Mouse (Mus musculus) kidney, postnatal 25 days (tissue): ENCODE measurements at regions not wholly inside any gene's neighbourhood (a gene's known extent, or its start where the extent isn't known, plus 50 kb on each side); places are given as distances from the start of the nearest gene placed in this dataset.
A peak's percentile ranks its signal among the peaks of the same experiment; 100 is the strongest.

Source experiments
- DNase-seq, 2 experiments: peaks; one replicate each; pipeline ENCODE4 v3.0.0; 2021; ENCODE audit warnings: mixed read lengths in 2 of 2

DNA sequence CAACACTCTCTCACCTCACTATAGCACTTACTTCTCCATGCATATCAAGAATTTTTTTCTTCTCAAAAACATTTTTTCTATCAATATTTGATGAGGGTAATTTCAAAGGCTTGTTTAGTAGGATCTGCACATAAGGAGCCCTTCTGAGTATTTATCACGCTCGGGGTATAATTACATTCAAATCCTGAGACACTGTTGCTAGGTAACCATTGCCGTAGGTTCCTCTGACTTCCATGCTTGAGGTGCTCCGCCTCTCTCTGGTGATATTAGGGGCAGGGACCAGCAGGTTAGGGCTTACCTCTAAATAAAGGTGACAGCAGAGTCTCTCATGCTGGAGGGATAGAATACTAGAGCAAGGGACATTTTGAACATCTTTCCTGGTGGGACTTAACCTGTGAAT lies 54.4 kb upstream of the 9630041A04Rik start:
- DNase-seq, result no peak

- DNase-seq, result no peak
Observed at GRCm38 (mm10) chr9:101796718-101797117, 64.9 kb upstream of the 9630041A04Rik start.

- DNase-seq, result no peak
Observed at GRCm38 (mm10) chr9:101796063-101796462, 65.6 kb upstream of the 9630041A04Rik start.

DNA sequence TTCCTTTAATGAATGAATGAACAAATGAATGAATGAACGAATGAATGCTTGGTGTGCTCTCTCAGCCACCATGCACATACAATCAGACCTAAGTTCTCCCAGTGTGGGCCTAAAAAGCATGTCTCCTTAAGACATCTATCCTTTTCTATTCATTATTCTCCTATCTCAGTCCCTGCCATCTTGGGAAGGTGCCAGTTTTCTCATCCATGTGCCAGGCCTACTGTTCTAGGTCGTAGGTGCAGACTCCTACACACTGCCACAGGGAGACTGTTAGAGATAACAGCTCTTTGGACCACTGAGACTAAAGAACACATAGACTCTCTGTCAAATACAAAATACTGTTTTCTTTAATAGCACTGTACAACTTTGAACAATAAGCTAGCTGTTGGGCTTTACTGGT lies 66.2 kb upstream of the 9630041A04Rik start:
- no peak for DNase-seq

GRCm38 (mm10) chr9:101790936-101791335 lies 70.7 kb upstream of the 9630041A04Rik start:
- DNase-seq, result no peak

- no peak for DNase-seq
Observed at GRCm38 (mm10) chr9:101740949-101741605, 120.6 kb upstream of the 9630041A04Rik start.

GRCm38 (mm10) chr9:101739322-101739721 lies 122.3 kb upstream of the 9630041A04Rik start:
- no peak for DNase-seq

GRCm38 (mm10) chr9:101734271-101734670 lies 127.4 kb upstream of the 9630041A04Rik start:
- DNase-seq, result no peak

DNA sequence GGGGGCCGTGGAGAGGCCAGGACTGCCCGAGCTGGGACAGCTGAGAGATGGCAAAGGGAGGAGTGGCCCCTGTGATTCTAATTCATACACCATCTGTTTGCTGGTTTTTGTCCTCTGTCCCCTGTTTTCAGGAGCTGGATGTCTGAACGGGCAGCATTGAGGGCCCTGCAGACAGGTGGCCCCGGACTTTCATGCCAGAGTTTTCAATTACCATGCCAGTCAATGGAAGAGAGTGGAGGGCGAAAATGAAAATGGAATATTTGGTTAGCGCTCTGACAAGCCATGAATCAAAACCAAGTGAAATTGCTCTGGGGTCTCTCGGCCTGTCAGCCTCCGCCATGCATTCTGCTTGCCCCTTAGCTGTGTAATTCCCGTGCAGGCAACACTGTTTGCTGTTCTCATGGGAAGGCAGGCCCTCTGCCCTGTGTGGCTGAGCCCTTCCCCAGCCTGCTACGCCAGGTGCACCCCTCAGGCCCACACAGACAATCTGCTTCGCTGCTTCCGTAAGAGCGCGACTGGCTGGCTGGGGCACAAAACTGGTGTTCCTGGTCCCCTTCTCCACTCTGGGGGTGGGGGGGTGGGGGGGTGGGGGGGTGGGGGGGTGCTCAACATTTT lies 127.9 kb upstream of the 9630041A04Rik start:
- DNase-seq, result no peak

DNA sequence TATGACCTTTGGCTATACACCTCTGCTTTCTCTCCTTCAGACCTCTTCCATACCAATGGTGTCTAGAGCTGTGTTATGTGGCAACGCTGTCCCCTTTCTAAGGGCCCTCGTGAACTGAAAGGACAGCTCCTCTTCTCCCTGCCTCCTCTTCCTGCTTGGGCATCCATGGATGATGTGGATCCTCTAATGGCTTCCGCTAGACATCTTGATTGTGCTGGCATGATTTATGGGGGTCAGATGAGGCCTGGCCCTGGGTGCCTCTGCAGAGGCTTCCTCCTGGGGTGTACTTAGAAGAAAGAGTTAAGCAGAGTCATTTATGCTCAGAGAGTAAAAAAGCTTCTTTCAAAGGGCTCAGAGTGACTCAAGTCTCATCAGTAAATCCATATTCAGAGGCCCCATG lies 131.5 kb upstream of the 9630041A04Rik start:
- DNase-seq, result no peak

- DNase-seq, result no peak
Observed at GRCm38 (mm10) chr9:101717911-101718310, 143.7 kb upstream of the 9630041A04Rik start.

DNA sequence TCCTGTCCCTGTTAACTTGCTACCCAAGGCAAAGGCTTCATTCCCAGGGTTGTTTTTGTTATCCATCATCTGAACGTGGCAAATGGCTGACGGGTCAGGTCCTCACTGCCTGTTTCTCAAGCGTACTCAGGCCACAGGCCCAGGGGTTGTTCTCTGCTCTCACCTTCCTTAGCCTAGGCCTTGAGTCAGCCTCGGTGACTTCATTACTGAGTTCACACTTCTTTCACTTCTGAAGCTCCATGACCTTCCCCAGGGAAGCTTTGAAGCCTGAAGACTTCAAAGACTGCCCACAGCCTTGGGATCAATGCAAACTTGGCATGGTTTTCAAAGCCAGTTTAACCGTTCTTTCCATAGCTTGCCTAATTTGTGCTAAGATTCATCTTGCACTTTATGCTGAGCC lies 145.3 kb upstream of the 9630041A04Rik start:
- DNase-seq, result no peak

DNA sequence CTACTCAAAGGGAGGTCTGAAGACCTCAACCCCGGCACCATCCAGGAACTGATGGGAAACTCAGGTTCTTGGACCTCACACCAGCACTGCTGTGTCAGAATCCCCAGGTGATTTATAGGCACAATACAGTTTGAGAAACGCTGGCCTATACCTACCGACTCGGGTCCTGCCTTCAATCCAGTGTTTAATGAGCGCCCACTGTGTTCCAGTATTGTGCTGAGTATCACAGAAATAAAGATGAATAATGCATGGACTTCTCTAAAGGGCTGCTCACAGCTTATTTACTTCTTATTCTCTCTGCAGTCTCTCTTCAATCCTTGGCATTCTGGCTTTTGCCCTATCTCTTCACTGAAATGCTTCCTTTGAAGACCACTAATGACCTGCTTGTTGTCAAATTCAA lies 146.8 kb upstream of the 9630041A04Rik start:
- no peak for DNase-seq

DNA sequence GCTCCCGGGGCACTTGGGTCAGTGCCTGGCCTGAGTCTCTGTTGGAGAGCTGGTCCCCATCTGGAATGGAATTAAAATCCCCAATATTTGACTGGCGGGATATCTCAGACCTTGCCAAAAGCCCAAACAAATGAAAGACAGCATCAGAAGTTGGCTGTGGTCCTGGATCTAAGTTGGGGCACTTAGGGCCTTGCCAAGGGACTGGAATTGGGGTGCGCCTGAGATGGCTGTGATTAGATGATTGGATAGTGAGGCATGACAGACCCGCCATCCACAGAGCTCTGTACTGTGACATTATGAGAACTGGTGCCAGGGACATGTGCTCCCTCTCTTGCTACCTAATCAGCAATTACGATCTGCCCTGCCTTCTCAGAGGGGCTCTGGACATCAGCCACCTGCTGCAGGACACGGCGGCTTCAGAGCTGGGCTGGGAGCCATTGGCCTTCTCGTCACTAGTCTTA lies 151.0 kb upstream of the 9630041A04Rik start:
- DNase-seq, result no peak

DNA sequence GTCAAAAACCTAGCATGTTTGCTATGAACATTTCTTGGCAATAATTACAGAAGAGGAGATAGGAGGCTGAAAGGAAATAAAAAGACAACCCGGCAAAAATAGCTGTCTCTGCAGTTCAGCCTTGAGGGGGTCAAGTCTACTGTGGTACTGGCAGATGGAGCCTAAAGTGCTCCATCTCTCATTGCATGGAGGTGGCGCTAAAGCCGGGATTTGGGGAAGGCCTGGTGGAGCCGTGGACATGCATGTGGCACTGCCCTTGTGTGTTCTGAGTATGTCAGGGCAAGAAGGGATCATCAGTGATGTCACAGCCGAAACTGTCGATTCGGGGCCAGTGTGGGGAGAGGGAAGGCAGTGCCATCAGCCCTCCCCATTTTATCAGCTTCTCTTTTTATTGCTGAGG lies 161.3 kb upstream of the 9630041A04Rik start:
- DNase-seq, result no peak

DNA sequence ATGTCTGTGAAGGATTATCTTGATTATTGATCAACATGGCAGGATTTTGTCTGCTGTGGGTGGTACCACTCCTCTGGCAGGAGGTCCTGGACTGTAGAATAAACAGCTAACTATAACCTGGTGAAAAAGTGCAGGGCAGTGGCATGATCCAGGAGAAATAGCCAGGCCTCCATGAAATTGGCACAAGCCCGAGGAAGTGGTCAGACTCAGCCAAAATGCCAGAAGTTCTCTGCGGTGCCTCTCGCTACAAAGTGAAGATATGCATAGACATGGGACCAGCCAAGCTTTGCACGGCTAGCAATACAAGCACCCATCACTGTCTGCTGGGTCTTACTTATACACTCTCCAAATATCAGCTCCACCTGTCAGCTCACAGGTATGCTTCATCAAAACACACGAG lies 167.6 kb upstream of the 9630041A04Rik start:
- DNase-seq, result no peak

DNA sequence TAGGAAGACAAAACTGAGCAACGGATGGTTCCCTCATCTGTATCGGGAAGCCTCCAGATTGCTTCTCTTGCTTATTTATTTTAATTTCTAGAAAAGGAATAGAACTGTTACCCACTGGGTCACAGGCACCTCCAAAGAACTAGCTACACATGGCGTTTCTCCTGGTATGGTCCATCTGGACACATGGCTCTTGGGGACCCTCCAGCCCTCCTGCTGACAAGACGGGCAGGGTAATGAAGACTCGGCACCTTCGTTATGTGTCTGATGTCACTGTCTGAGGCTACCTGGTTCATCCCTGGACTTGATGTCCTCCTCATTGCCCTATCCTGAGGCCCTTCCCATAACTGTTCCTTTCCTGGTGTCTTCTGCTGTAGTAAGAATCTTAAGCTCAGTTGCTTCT lies 170.3 kb upstream of the 9630041A04Rik start:
- DNase-seq, result no peak

DNA sequence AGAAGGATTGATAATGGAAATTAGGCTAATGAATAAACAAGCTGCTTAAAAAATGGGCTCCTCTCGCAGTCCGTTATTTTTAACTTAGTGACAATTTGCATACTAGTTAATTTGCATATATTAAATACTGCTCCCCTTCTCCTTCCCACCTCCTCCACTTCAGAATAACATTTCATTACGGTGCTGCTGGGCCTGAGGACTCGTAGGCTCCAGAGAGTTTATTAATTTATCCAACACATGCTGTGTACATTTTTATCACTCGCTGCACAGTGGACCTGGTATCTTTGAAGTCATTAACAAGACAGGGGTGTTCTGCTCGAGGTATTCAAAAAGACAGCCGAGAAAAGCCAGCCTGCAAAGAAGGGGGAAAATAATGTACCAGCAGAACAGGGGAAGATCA lies 170.7 kb upstream of the 9630041A04Rik start:
- no peak for DNase-seq

- no peak for DNase-seq
Observed at GRCm38 (mm10) chr9:101690402-101690861, 171.2 kb upstream of the 9630041A04Rik start.

DNA sequence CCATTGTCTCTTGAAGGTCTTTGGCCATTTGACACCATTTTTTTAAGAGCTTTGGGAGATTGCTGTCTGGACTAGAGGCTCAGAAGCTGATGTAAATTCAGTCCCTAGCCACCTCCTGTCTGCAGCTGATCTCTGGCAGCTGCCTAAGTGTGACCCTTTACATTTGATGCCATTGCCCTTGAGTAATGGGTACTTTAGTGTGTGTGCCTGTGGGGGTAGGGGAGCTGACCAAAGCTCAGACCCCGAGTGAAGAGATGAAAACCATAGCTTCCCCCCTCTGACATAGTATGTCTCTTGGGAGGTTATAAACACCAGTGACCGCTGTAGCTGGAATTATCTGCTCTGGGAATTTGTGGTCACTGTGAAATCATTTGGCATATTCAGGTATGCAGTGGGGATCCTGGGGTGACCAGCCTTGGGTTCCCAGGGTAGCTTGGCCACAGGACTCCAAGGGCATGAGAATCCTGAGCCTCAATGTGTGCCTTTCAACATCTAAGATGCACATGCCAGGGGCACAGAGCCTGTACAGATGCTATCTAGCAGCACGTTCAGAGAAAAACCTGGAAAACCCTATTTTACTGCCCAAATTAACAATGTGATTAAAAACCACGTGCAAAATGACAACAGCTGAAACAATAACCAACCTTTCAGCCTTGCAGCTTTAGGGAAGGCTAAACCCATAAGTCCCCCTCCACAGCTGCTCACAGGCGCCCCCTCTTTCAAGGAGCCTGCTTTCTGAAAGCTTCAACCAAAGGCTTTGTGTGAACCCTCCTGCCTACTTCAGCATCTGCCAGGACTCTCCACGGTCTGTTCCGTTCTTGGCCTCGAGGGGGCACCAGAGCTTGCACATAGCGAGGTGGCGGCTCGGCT lies 171.9 kb upstream of the 9630041A04Rik start:
- DNase-seq, result peak; percentile 70 to 87

GRCm38 (mm10) chr9:101687226-101687625 lies 174.4 kb upstream of the 9630041A04Rik start:
- no peak for DNase-seq

DNA sequence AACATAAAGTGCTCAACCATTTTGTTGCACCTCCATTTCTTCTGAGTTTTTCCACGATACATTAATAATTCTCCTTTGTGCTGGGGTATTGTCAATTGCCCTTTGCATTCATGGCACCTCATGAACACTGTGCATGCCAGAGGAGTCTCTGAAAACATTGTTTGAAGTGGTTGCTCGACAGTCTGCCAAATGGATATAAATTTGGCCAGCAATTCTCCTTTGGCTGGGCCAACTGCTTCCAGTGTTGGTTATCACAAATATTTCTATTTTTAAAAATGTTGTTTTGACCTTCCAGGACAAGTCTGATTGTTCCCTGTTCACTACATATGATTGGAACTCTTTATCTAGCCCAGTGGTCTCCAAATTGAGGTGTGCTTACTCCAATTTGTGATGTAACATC lies 184.1 kb upstream of the 9630041A04Rik start:
- no peak for DNase-seq

DNA sequence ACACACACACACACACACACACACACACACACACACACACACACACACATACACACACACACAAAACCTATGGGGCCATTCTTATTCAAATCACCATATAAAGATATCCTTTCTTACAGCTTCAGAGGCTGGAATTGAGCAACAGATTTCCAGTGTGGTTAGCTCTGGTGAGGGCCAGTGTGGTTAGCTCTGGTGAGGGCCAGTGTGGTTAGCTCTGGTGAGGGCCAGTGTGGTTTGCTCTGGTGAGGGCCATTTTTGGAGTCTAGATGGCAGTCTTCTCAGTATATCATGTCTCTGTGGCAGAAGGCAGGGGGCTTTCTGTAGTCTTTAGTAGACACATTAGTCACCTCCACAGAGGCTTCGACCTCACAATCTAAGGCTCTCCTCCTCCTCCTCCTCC lies 191.5 kb upstream of the 9630041A04Rik start:
- no peak for DNase-seq

DNA sequence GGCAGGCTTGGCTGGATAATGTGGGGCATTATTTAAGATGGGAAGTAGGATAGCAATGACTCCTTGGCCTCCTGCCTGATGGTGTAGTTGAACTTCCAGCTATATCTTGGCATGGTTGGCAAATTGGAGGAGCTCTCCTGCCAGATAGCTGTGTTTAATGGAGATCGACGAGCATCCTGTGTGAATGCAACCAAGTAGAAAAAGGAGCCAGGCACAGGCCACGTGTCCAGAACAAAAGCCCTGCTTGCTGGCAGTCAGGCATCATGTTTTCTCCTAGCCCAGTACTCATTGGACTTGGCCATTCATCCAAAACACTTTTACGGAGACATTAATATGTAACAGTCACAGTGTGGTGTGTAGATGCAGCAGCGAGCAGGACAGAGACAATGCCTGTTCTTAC lies 211.8 kb upstream of the 9630041A04Rik start:
- DNase-seq, result no peak
